Mouse (Mus musculus): ENCODE data around the gene Myo16.

- TF ChIP-seq POLR2A (IDR thresholded peaks at IDR 0.05; ENCODE audit: control insufficient read depth in 1 of 2, insufficient read depth in 1 of 2, low read depth in 1 of 2, low read length in 2 of 2, poor library complexity in 1 of 2) (no peak), EP300 (IDR thresholded peaks at IDR 0.05; ENCODE audit: low read depth in 1 of 2, low read length in 2 of 2) (no peak)
Observed at GRCm38 (mm10) chr8:10366141-10366540, 212.4 kb downstream of the Myo16 start.
